Comparison of ENCODE assay signal across 9 mouse cellular contexts in the genomic region with DNA sequence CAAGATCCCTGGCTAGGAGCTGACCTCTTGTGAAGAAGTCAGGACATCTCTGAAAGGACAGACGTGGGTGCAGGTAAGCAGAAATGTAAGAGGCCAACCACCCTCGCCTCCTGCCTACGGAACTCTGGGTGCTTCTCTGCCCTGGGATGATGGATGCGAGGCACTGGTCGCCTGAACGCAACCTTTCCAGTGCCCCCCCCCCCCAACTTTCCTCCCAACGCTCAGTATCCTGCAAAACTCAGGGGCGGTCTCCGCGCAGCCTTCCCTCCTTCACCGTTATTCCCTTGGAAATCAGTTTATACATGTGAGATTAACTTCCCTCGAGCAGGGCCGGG. TPM values are rescaled to one million over a fixed set of nuclear protein-coding genes. Genes with fewer than 3 reads are reported as not detected.
DNase-seq lines count a peak whose midpoint lies in the region; ATAC-seq and TF ChIP-seq lines count a peak whose summit lies in the region.
"Had no signal": no experiment of that assay in that cellular context is flagged by ENCODE, and none has a peak within 500 bp of the region (broad histone marks: within the 10 kb centered on the region; RNA-seq: fewer than 3 reads in every experiment).

No protein-coding gene starts in this region.

- ATAC-seq in lung, embryonic 14.5 days (ENCODE audit: insufficient read depth), result no peak
- no peak for ATAC-seq in forebrain, embryonic 11.5 days (replicated peaks; ENCODE audit: low FRiP score)
- ATAC-seq in neural tube, embryonic 14.5 days (ENCODE audit: low read depth), result no peak

- peak overlapping the region; percentile 70 for H3K9ac ChIP-seq in lung, embryonic 14.5 days
- peak overlapping the region; percentile 35 for H3K9ac ChIP-seq in forebrain, embryonic 11.5 days (ENCODE audit: low read length)
- no peak overlapping the region for H3K9ac ChIP-seq in neural tube, embryonic 14.5 days (replicated peaks; ENCODE audit: low read depth, low read length)

- H3K36me3 ChIP-seq in lung, embryonic 14.5 days (ENCODE audit: insufficient read depth), result 0 out of 2 replicates have a peak, but pooled peaks cover under 1% of the 10 kb centered on the region
- no peaks in the 10 kb centered on the region for H3K36me3 ChIP-seq in forebrain, embryonic 11.5 days (ENCODE audit: control insufficient read depth, insufficient read depth, low read length)
- H3K36me3 ChIP-seq in limb, embryonic 10.5 days, result peaks cover 20% of the 10 kb centered on the region
- H3K36me3 ChIP-seq in neural tube, embryonic 14.5 days (ENCODE audit: control insufficient read depth, insufficient read depth, low read length), result no peaks in the 10 kb centered on the region

- H3K4me3 ChIP-seq in lung, embryonic 14.5 days (ENCODE audit: low read depth, low read length), result peak overlapping the region; percentile 57
- peak overlapping the region; percentile 44 for H3K4me3 ChIP-seq in forebrain, embryonic 11.5 days (ENCODE audit: low read depth, low read length)
- H3K4me3 ChIP-seq in limb, embryonic 10.5 days, result peak overlapping the region; percentile 82
- H3K4me3 ChIP-seq in neural tube, embryonic 14.5 days (ENCODE audit: low read depth, low read length), result peak overlapping the region; percentile 18

- no peak for DNase-seq in lung, embryonic 14.5 days
- no peak for DNase-seq in lung, postnatal 14 days
- DNase-seq in forebrain, embryonic 11.5 days (ENCODE audit: low spot score), result peak; percentile 59
- no peak for DNase-seq in limb, embryonic 10.5 days (ENCODE audit: low spot score)
- no peak for DNase-seq in urinary bladder, postnatal 4 days (ENCODE audit: low spot score in 2 of 2)
- DNase-seq in embryo, embryonic 11 days, result no peak
- no peak for DNase-seq in layer of hippocampus, adult 8-10 months (ENCODE audit: low spot score in 2 of 2)
- DNase-seq: right cerebral cortex, adult 18-20 months had no signal

- H3K27me3 ChIP-seq in lung, embryonic 14.5 days (ENCODE audit: insufficient read depth, low read length), result peaks cover 41% of the 10 kb centered on the region
- peaks cover 68% of the 10 kb centered on the region for H3K27me3 ChIP-seq in forebrain, embryonic 11.5 days (ENCODE audit: control insufficient read depth, insufficient read depth, low read length)
- H3K27me3 ChIP-seq in limb, embryonic 10.5 days (ENCODE audit: low read depth, poor library complexity, severe bottlenecking), result peaks cover 10% of the 10 kb centered on the region; the same call in 1 of the 2 replicates
- peaks cover 15% of the 10 kb centered on the region for H3K27me3 ChIP-seq in neural tube, embryonic 14.5 days (ENCODE audit: control insufficient read depth, insufficient read depth, low read length)

- TF ChIP-seq CTCF in lung, embryonic 14.5 days (IDR thresholded peaks at IDR 0.05; ENCODE audit: low read depth), result no peak

- H3K4me2 ChIP-seq in lung, embryonic 14.5 days, result peak overlapping the region; percentile 82
- H3K4me2 ChIP-seq in forebrain, embryonic 11.5 days (ENCODE audit: low read depth, low read length, severe bottlenecking), result peak overlapping the region; percentile 41
- peak overlapping the region; percentile 20; the same call in 1 of the 2 replicates for H3K4me2 ChIP-seq in neural tube, embryonic 14.5 days (ENCODE audit: low read depth, low read length)

- peak overlapping the region; percentile 97 for H3K27ac ChIP-seq in lung, embryonic 14.5 days (ENCODE audit: low read depth)
- H3K27ac ChIP-seq in forebrain, embryonic 11.5 days (ENCODE audit: low read depth, low read length), result peak overlapping the region; percentile 21; the same call in 1 of the 2 replicates
- H3K27ac ChIP-seq in limb, embryonic 10.5 days, result peak overlapping the region; percentile 99
- H3K27ac ChIP-seq in neural tube, embryonic 14.5 days (ENCODE audit: low read depth, low read length), result no peak overlapping the region

- WGBS in lung, embryonic 14.5 days, result 2% methylated on average over 13 of the region's 13 CpGs
- WGBS in forebrain, embryonic 11.5 days, result under 1% methylated on average over 13 of the region's 13 CpGs
- under 1% methylated on average over 13 of the region's 13 CpGs for WGBS in limb, embryonic 10.5 days
- 1% methylated on average over 13 of the region's 13 CpGs for WGBS in neural tube, embryonic 14.5 days

- peaks cover 4% of the 10 kb centered on the region; the same call in 1 of the 2 replicates for H3K4me1 ChIP-seq in lung, embryonic 14.5 days (ENCODE audit: insufficient read depth)
- H3K4me1 ChIP-seq in forebrain, embryonic 11.5 days (replicated peaks; ENCODE audit: control insufficient read depth, insufficient read depth, low read length), result peaks cover 21% of the 10 kb centered on the region
- peaks cover 55% of the 10 kb centered on the region for H3K4me1 ChIP-seq in limb, embryonic 10.5 days
- peaks cover 10% of the 10 kb centered on the region for H3K4me1 ChIP-seq in neural tube, embryonic 14.5 days (ENCODE audit: control insufficient read depth, insufficient read depth, low read length)

- H3K9me3 ChIP-seq in lung, embryonic 14.5 days (ENCODE audit: low read depth, low read length), result no peaks in the 10 kb centered on the region
- no peaks in the 10 kb centered on the region for H3K9me3 ChIP-seq in forebrain, embryonic 11.5 days (ENCODE audit: control insufficient read depth, low read length)
- no peaks in the 10 kb centered on the region for H3K9me3 ChIP-seq in limb, embryonic 10.5 days (replicated peaks)
- H3K9me3 ChIP-seq in neural tube, embryonic 14.5 days (ENCODE audit: control insufficient read depth, low read length), result no peaks in the 10 kb centered on the region

RNA-seq across cellular contexts. Expression of a gene that starts 1.5 kb away (rescaled TPM):
- 48.1 and 50.4 TPM in 2 replicates for polyA plus RNA-seq in lung, embryonic 14.5 days (2014; fragmentation: Nextera tagmentation; extraction: Ambion mirVana)
- polyA plus RNA-seq in forebrain, embryonic 11.5 days (2014; fragmentation: Nextera tagmentation; extraction: Ambion mirVana), result 21.6 and 24.0 TPM in 2 replicates
- 69.2 and 111 TPM in 2 replicates for polyA plus RNA-seq in limb, embryonic 10.5 days (2016; fragmentation: Nextera tagmentation; extraction: Ambion mirVana)
- 11.6 and 23.2 TPM in 2 replicates for polyA plus RNA-seq in neural tube, embryonic 14.5 days (2014; fragmentation: Nextera tagmentation; extraction: Ambion mirVana)
- 10 to 100 TPM; 35.8 to 45.2 (median 38.4) TPM for total RNA-seq in layer of hippocampus, adult 8-10 months (2022)

Comparison
In these comparisons a context has a peak if more than half of its experiments do, and no peak if none do; other contexts are left out.
1. H3K4me2 ChIP-seq: peak in every context shown above with its lines; median percentile 82 in lung, embryonic 14.5 days; 41 in forebrain, embryonic 11.5 days; 20 in neural tube, embryonic 14.5 days.
2. H3K4me3 ChIP-seq: peak in every context shown above with its lines; median percentile 82 in limb, embryonic 10.5 days; 57 in lung, embryonic 14.5 days; 44 in forebrain, embryonic 11.5 days; 18 in neural tube, embryonic 14.5 days.